Mouse (Mus musculus): ENCODE results near the gene Alkbh1.

The Alkbh1 gene

DNA sequence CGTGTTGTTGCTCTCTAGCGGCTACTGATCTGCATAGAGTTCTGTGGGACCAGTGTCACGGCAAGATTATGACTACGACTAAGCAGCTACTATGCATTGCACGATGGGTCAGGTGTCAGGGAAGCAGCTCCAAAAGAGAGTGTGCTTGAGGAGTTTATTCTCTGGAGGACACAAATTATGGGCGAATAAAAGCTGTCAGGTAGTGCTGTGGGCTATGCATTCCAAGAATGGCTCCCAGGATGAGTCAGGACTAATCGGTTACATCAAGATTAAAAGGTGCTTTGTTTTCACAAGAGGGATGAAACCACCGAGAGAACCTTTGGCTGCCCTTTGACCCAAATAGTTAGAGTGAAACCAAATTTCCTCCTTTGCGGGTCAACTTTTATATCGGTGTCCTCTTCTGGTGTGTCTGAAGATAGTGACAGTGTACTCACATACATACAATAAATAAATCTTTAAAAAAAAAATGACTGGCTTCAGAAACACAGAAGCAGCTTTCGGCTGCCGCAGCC lies 23.8 kb downstream of the Alkbh1 start:
- ATAC-seq (ENCODE audit: insufficient number of reproducible peaks, low FRiP score, low TSS enrichment) = no peak

DNA sequence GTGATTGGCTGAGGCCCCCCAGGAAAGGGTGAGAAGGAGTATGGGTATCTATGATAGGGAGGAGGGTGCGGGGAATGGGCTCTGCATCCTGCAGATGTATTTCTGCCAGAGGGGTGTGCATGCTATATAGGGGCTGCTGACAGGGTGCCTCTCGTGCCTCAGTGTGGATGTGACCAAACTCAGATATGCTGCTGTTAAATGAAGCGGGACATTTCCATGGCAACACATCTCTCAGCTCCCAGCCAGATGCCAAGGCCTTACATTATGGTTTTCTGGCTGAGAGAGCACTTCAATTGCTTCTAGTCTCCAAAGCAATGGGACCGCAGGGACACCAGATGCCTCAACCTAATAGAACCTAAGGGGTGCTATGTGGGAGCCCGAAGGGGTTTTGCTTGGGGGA lies 24.9 kb downstream of the Alkbh1 start:
- no peak for ATAC-seq (ENCODE audit: insufficient number of reproducible peaks, low FRiP score, low TSS enrichment)

DNA sequence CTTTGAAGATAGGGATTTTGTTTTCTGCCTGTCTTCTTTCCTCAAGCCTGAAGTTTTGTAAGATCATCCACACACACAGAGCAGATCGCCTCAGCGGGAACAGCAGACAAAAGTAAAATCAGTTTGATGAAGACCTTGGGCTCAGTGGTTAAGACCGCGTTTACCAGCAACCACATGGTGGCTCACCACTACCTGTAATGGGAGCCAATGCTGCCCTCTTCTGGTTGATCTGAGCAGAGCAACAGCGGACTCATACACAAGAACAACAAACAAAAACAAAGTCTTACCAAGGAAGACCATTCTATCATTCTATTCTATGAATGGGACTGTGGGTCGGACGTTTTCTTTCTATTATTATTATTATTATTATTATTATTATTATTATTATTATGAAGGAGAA lies 27.1 kb downstream of the Alkbh1 start:
- no peak for ATAC-seq (ENCODE audit: insufficient number of reproducible peaks, low FRiP score, low TSS enrichment)

DNA sequence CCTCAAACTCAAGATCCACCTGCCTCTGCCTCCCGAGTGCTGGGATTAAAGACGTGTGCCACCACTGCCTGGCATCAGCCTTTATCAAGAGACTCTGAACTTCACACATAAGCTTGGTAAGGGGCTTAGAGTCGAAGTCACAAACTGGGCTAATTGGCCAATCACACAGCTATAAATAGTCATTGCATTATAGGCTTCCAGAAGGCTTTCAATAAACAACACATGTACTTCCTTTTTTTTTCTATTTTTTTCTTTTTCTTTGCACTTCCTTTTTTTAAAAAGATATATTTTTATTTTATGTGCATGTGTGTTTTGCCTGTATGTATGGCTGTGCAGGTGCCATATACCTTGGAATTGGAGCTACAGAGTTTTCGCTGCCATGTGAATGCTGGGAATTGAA lies 28.5 kb downstream of the Alkbh1 start:
- ATAC-seq (ENCODE audit: insufficient number of reproducible peaks, low FRiP score, low TSS enrichment) = no peak

DNA sequence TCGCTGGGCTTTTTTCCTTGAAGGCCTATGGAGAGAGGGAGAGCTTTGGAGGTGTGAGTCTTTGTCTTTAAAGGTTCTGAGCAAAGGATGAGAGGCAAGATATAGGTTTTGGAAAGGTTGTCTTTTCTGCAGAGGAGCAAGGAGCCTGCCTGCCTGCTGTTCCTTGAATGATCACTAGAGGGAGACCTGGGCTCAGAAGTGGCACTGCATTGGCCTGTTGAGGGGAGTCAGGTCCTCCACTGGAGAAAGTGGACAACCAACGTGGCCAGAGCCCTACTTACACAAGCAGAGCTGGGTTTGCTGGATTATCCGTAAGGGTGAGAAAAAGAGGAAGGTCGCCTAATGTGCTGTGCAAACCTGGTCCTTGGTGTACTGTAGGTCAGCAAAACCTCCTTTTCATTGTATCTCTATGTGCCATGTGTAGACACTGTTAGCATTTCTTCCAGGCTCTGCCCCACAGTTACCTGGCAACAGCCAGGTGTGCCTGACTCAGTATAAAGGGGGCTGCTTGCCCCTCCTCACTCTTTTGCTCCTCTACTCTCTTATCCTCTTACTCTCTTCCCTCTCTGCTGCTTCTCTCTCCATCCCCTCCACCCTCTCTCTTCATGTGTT lies 30.5 kb downstream of the Alkbh1 start:
- ATAC-seq (ENCODE audit: insufficient number of reproducible peaks, low FRiP score, low TSS enrichment) = peak; percentile 79

DNA sequence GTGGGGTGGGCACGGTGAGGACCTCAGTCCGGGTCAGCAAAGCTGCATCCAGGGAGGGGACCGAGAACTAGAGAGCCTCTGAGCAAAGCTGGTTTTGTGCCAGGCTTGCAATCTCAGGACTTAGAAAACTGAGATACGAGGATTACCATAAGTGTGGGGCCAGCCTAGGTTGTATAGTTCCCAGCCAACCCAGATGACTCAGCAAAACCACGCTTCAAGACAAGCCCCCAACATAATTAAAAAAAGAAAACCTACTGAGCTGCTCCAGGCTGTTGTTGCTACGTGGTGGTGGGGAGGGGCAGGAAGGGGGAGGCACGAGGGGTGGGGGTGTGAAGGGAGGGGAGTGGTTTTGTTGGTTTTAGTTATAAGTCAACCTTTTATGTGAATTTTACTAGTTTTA lies 32.8 kb downstream of the Alkbh1 start:
- no peak for ATAC-seq (ENCODE audit: insufficient number of reproducible peaks, low FRiP score, low TSS enrichment)

DNA sequence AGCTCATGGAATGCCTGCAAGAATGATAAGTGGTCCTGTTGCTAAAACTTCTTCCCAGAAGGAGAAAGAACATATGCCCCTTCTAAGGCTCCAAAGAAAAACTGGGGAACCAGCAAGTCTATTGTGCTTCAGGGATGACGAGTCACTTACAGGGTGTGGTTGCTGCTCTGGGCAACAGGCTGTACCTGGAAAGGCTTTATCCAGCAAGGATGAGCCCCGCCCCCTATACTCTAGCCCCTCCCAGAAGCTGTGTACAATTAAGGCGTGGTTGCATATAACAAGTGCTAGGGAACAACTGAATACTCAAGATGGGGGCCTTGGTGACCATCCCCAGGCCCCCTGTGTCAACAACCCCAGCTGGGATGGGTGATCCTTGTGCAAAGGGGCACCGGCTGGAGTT lies 34.7 kb downstream of the Alkbh1 start:
- ATAC-seq (ENCODE audit: insufficient number of reproducible peaks, low FRiP score, low TSS enrichment) = no peak

DNA sequence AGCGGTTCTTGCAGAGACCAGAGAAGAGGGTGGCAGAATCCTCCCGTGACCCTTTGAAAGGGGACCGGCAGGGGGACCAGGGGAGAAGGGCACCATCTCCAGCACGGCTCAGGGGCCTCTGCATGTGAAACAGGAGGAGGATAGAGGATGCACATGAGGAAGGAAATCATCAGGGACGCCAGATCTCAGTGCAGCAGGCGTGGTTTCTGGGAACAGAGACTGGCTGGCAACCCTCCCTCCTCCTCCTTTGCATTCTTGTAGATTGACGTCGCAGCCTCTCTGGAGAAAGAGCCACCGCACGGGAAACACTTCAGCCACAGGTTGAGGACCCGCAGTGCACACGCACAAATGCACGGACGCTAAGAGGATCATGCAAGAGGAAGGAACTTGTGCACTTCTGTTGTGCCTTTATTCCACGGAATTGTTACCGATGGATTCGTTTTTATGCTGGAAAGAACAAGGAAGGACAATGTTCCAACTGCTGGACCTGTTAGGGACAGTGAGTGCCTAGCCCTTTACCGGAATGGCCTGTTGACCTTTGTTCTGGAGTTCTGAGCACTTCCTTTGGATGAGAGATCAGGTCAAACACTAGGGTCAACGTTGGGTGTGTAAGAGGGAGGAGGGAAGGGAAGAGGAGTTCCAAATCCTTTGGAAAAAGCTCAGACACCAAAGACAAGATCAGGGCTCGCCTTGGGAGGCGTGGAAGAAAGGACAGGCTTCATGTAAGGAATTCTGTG lies 35.8 kb downstream of the Alkbh1 start:
- no peak for ATAC-seq (ENCODE audit: insufficient number of reproducible peaks, low FRiP score, low TSS enrichment)

DNA sequence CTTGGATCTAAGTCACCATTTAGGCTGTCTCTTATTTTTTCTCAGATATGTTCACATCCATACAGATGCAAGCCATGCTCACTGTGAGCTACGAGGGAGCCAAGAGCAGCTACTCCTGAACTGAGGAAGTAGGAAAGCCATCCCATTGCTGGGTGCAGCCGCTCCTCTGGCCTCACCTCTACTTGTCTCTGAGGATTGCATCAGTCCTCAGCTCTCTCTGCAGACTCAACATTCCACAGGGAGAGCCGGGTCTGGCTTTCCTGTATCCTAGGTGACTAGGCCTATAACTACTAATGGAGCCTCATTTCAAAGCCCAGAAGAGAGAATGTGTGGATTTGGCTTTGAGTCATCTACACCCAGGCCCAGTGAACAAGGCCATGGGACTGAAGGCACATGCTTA lies 38.1 kb downstream of the Alkbh1 start:
- no peak for ATAC-seq (ENCODE audit: insufficient number of reproducible peaks, low FRiP score, low TSS enrichment)

DNA sequence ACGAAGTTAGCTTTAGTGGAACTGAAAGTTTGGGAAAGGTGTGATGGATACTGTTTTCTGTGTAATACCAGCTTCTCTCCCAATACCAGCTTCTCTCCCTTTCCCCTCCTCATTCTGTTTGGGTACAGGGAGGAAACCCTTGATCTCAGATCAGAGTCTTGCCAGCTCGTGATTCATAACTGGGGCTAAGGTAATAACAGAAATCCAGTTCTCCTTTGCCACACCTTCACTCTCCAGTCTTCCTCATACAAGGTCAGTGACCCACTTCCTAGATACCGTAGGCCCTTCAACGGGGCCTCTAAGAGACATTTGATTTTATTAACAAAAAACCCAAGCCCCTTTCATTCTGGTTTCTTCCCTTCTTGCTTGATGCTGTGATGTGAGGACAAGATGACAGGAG lies 38.7 kb downstream of the Alkbh1 start:
- no peak for ATAC-seq (ENCODE audit: insufficient number of reproducible peaks, low FRiP score, low TSS enrichment)

DNA sequence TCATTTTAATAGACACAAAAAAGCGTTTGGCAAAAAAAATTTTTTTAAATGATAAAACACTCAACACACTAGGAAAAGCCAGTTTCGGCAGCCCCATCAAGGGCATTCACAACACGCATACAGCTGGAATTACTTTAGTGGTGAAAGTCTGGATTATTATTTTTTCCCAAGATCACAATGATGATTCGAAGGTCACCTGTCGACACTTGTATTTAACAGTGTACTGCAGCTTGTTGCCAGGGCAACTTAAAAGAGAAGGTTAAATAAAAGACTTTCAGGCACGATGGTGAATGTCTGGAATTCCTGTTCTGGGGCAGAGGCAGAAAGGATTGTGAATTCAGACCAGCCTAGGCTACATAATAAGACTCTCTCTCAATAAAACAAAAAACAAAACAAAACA lies 41.9 kb downstream of the Alkbh1 start:
- ATAC-seq (ENCODE audit: insufficient number of reproducible peaks, low FRiP score, low TSS enrichment) = no peak

DNA sequence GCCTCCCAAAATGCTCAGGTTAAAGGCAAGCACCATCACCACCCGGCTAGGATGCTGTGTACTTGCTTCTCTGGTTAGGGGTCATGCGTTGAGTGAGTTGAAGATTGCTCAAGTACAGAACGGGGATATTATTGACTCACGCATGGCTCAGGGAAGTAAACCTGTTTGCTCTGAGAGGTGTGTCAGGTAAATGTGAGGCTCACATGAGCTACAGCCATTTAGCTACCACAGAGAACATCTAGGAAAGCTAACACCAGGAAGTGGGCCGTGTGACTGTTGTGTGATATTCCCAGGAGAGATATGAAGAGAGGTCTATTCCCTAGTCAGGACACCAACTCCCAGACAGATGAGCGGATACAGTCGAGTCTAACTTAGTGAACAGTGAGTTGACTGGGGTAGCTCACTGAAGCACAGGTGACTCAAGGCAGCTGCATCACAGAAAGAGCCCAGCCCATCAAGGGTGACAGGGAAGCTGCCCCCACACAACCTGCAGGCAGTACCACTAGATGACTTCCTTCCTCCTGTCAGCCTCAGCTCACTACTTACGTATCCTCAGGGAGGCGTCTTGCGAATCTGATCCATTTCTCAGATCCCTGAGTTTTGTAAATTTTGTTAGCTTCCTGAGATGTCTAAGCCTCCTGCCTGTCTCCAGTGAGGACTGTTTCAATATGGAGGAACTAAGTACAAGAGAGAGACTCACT lies 44.5 kb downstream of the Alkbh1 start:
- no peak for ATAC-seq (ENCODE audit: insufficient number of reproducible peaks, low FRiP score, low TSS enrichment)

DNA sequence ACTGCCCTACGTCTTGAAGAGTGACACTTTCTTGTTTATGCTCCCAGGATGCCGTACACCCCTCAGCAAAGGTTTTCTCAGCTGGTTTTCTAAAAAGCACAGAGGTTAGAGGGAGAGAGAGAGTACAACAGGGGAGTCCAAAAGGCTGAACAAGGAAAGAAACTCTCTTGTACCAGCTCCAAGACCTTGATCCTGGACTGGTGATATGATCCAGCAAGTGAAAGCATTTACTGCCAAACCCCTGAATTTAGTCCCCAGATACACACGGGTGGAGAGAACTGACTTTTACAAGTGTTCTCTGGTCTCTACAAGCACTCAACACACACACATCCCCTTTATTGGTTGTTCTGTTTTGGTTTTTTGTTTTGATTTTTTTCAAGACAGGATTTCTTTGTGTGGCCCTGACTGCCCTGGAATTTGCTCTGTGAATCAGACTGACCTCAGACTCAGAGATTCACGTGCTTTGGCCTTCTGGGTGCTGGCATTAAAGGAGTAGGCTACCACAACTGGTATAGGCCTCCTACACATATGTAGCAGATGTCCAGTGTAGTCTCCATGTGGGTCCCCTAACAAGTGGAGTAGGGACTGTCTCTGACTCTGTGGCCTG lies 45.9 kb downstream of the Alkbh1 start:
- no peak for ATAC-seq (ENCODE audit: insufficient number of reproducible peaks, low FRiP score, low TSS enrichment)

DNA sequence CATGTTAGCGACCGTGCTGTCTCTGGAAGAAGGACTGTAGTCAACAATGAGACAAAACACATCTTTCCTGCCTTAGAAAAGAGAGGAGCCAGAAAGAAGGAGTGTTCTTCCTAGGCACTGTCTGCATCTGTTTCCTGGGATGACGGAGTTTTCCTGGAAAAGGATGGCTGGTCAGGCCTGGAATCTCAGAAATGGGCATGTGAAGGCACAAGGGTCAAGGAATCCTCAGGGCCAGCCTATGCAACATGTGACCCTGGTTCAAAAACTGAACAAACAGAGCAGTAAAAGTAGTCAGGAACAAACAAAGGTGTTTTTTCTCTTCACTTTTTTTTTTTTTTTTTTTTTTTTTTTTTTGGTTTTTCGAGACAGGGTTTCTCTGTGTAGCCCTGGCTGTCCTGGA lies 46.7 kb downstream of the Alkbh1 start:
- ATAC-seq (ENCODE audit: insufficient number of reproducible peaks, low FRiP score, low TSS enrichment) = no peak

DNA sequence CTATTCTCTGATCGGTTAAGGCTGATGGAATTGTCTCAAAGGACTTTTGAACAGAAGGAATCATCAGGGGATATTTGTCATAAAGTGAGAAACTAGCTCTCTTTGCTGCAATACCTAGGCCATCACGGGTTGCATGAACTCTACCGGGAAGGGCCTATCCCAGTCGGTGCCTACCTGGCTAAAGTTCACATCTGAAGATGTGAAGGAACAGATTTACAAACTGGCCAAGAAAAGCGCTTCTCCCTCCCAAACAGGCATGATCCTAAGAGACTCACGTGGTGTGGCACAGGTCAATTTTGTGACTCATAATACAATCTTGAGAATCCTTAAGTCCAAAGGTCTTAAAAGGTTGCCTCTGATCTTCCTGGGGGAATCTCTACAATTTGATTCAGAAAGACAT lies 49.5 kb downstream of the Alkbh1 start:
- no peak for ATAC-seq (ENCODE audit: insufficient number of reproducible peaks, low FRiP score, low TSS enrichment)

DNA sequence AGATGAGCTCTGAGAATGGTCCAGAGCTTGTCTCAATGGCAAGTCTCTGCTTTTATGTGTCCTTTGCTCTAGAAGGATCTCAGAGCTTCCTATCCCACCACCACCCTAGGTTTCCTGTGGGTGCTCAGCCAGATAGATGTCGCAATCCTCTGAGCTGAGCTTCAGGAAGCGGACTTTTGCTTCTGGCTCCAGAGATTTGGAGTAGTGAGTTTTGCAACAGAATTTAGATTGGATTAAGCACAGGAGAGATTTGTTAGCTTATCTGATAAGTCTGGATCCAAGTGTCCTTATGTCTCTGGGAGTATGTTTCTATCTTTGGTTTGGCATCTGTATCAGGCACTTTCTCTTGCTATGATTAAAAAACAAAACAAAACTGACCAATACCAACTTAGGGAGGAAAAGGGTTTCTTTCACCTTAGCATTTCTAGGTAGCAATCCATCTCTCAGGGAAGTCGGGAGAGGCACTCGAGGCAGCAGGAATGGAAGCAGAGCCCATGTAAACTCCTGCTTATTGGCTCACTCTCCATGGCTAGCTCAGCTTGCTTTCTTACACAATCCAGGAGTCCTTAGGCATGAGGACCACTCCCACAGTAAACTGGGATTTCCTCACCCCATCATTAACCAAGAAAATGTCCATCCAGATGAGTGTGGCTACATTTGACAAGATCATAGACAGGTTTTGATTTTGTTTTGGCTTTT lies 50.2 kb downstream of the Alkbh1 start:
- ATAC-seq (ENCODE audit: insufficient number of reproducible peaks, low FRiP score, low TSS enrichment) = no peak

DNA sequence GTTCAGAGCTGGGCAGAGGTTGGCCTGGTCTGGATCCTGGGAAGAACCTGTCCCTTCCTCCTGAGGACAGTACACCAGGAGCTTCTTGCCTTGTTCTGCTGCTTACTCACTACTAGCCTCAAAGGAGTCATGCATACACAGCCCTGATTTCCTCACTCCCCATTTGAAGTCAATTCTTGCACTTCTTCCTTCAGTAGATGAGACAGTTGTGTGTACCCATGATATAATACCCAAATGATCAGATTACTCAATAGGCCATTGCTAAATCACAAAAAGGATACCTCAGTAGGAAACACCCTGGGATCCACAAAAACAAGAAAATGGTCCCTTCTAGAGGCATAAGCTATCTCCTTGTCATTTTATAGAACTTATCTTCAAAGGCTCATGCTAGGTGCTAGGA lies 52.5 kb downstream of the Alkbh1 start:
- ATAC-seq (ENCODE audit: insufficient number of reproducible peaks, low FRiP score, low TSS enrichment) = no peak

DNA sequence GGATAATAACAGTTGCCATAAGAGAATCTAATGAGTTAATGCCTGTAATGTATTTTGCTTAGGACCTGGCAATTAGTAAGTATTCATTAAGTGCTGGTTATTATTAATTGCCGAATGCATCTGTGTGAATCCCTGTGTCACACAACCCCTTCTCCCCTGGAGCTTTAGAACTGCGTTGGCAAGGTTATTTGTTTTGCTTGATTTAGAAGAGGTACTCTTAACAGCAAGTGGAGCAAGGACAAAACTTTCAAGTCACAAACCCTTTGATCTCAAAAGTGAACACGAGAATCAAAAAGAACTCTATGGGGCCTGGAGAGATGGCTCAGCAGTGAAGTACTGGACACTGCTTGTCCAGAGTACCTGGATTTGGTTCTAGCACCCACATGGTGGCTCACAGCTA lies 54.6 kb downstream of the Alkbh1 start:
- no peak for ATAC-seq (ENCODE audit: insufficient number of reproducible peaks, low FRiP score, low TSS enrichment)

DNA sequence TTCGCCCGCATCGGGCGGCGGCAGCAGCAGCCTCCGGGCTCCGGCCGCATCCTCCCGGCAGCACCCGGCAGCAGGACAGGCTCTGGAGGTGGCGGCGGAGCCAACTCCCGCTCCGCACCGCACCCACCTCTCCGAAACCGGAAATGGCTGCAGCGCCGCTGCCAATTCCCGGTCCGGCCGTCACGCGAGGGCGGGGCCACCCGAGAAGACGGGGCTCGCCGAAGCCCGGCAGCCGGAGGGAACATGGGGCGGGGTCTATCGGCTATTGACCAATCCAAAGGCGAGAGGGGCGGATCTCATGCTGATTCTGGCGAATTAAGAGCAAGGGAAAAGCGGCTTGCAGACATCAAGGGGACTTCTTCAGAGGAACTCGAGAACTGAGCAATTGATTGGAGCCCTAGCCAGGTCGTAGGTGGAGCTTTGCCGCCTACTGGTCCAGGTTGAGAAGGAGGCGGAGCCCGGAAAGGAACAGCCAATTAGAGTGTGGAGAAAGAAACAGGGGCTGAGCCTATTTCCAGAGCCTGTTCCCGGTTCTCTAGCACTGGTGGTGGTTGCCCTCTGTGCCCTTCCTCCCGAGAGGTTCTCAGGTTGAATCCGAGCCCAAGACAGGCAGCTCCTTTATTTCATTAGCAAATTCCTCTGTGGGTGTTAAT lies 55.6 kb downstream of the Alkbh1 start, which contains the start of gene Sptlc2:
Gene Sptlc2, minus strand, starts transcription at position 234 of the 653 bp plus-strand sequence.
- ATAC-seq (ENCODE audit: insufficient number of reproducible peaks, low FRiP score, low TSS enrichment) = peak; percentile 99

All from cerebellum, adult (tissue).